Mouse (Mus musculus) CH12.LX (cell line): ENCODE data around the gene Ezr.

Source experiments
- CHD2 ChIP-seq: IDR thresholded peaks from 2 replicates; pipeline ENCODE4 v1.6.1; 2011; ENCODE audit warnings: low read length, improper control_type of control experiment
- CTCF ChIP-seq, 2 experiments: IDR thresholded peaks in 1 of 2; conservative IDR thresholded peaks in 1 of 2; 2 replicates each; pipeline ENCODE4 v1.5.1; 2011 to 2012; ENCODE audit warnings: low read depth in 2 of 2, low read length in 2 of 2, improper control_type of control experiment in 1 of 2, inconsistent platforms in 1 of 2, mild to moderate bottlenecking in 1 of 2, moderate library complexity in 1 of 2
- JUND ChIP-seq: conservative IDR thresholded peaks from 2 replicates; pipeline ENCODE4 v1.6.1; 2011; ENCODE audit warnings: low read depth, low read length, improper control_type of control experiment
- MAX ChIP-seq: IDR thresholded peaks from 2 replicates; pipeline ENCODE4 v1.6.1; 2011; ENCODE audit warnings: low read length, improper control_type of control experiment
- POLR2A ChIP-seq: IDR thresholded peaks from 2 replicates; pipeline ENCODE4 v1.6.1; 2011; ENCODE audit warnings: low read depth, mild to moderate bottlenecking, improper control_type of control experiment, low read length
- POLR2AphosphoS2 ChIP-seq: IDR thresholded peaks from 2 replicates; pipeline ENCODE4 v1.6.1; 2011; ENCODE audit warnings: low read depth, low read length, improper control_type of control experiment
- RCOR1 ChIP-seq: conservative IDR thresholded peaks from 2 replicates; pipeline ENCODE4 v1.6.1; 2012; ENCODE audit warnings: low read depth, mild to moderate bottlenecking, inconsistent platforms, low read length, improper control_type of control experiment
- TCF12 ChIP-seq: IDR thresholded peaks from 2 replicates; pipeline ENCODE4 v1.6.1; 2014; ENCODE audit warnings: low read depth, mild to moderate bottlenecking, inconsistent platforms, low read length, improper control_type of control experiment
- USF1 ChIP-seq: IDR thresholded peaks from 2 replicates; pipeline ENCODE4 v1.6.1; 2014; ENCODE audit warnings: low read depth, mild to moderate bottlenecking, inconsistent platforms, low read length, improper control_type of control experiment

GRCm38 (mm10) chr17:6738836-6739235, 43.7 kb downstream of the Ezr start:
- TF ChIP-seq CTCF (conservative IDR thresholded peaks at IDR 0.05 in 1 of 2, IDR thresholded peaks at IDR 0.05 in 1 of 2; ENCODE audit: low read depth in 2 of 2, low read length in 2 of 2) (no peak), USF1 (no peak), RCOR1 (no peak), JUND (no peak), MAX (no peak), POLR2A (no peak), CHD2 (no peak), POLR2AphosphoS2 (no peak), TCF12 (no peak)
